Mouse (Mus musculus) megakaryocyte, embryonic 14.5 days (primary cell): ENCODE results near the gene Rere.

Source experiments
- FLI1 ChIP-seq: IDR thresholded peaks from 2 replicates; pipeline ENCODE4 v1.6.1; 2012; ENCODE audit warnings: low read length, inconsistent platforms, mixed read lengths
- GATA1 ChIP-seq: IDR thresholded peaks from 3 replicates; pipeline ENCODE4 v1.6.1; 2012; ENCODE audit warnings: mixed read lengths, low read length, inconsistent platforms, borderline replicate concordance

DNA sequence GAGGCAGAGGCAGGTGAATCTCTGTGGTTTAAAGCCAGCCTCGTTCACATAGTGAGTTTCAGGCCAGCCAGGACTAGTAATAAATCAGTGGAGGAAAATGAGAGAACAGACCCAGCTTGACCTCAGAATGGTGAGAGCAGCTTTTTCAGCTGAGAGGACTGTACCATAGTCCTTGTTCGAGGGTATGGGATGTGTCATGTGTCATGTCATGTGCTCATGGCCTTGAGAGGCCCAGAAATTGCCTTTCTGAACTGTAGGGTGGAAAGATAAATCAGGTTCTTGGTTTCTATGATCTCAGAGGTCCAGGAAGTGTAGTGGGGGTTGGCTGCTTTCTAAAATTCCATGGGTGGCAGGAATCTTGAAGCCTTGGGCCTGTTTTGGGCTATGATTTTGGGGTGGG, 98.3 kb downstream of the Rere start:
- TF ChIP-seq GATA1 (no peak), FLI1 (no peak)
